Comparison of ENCODE assay signal across 21 mouse cellular contexts in the genomic region with DNA sequence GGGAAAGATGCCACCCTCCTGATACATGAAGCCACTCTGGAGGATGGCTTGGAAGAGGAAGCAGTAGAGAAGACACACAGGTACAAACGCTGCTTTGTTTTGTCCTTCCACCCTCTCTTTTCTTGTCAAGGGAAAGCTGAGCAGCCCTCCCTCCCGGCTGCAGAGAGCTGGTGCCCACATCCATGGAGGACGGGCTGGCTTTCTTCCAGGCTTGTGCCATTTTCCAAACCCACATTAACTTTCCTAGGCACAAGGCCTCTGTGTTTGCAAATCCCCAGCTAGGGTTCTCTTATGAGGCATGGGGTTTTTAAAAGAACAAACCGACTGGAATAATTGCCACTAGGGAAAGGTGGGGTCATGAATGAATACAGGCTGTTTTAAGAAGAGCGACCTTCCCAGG. TPM values are rescaled to one million over a fixed set of nuclear protein-coding genes. Genes with fewer than 3 reads are reported as not detected.
DNase-seq lines count a peak whose midpoint lies in the region; ATAC-seq lines count a peak whose summit lies in the region.
"Had no signal": no experiment of that assay in that cellular context is flagged by ENCODE, and none has a peak within 500 bp of the region (broad histone marks: within the 10 kb centered on the region; RNA-seq: fewer than 3 reads in every experiment).

No protein-coding gene starts in this region.

- DNase-seq in frontal cortex, postnatal 25 days (ENCODE audit: low spot score in 2 of 2) = no peak
- DNase-seq in left cerebral cortex, adult 18-20 months (ENCODE audit: low spot score in 2 of 2) = peak; percentile 52 to 62
- DNase-seq in left cerebral cortex, adult 11 months (ENCODE audit: low spot score) = no peak
- DNase-seq in right cerebral cortex, postnatal 14 days = peak; percentile 59
- no peak for DNase-seq in right cerebral cortex, postnatal 36 days (ENCODE audit: low spot score in 2 of 2)
- DNase-seq: adrenal gland, adult 8-10 months; adrenal gland, postnatal 14 days; adrenal gland, postnatal 36 days; B cell, adult 2 months; cerebellum, adult 11 months; cerebellum, adult 18-20 months; cerebellum, adult 8-10 months; cerebellum, adult 9-11 months; cerebellum, postnatal 36 days; embryo, embryonic 11 days had no signal

- ATAC-seq in frontal cortex, adult (ENCODE audit: low TSS enrichment) = peak; percentile 38; the same call in 1 of the 2 replicates
- ATAC-seq: activated CD4-positive, CD25-positive, alpha-beta regulatory T cell, adult 4 months; CD4-positive, CD25-positive, alpha-beta regulatory T cell, adult 4 months; forebrain, embryonic 14.5 days; forebrain, embryonic 16.5 days; Patski had no signal

RNA-seq across cellular contexts. Expression of gene Elac2, which starts 20.8 kb away (rescaled TPM):
- total RNA-seq in left cerebral cortex, adult 18-20 months (2021) = 10 to 100 TPM; 25.6 to 29.4 TPM

Comparison
In these comparisons a context has a peak if more than half of its experiments do, and no peak if none do; other contexts are left out.
1. DNase-seq: peak in left cerebral cortex, adult 18-20 months (2 of 2) and right cerebral cortex, postnatal 14 days (single experiment); none in frontal cortex, postnatal 25 days (0 of 2), left cerebral cortex, adult 11 months (single experiment) and right cerebral cortex, postnatal 36 days (0 of 2).